Mouse (Mus musculus) lung, adult 2 months (tissue): ENCODE data around the gene Rarb. TPM values are rescaled to one million over a fixed set of nuclear protein-coding genes. Genes with fewer than 3 reads are reported as not detected.

Experiments
- DNase-seq: peaks from one replicate; pipeline ENCODE4 v3.0.0; 2022
- H3K4me1 ChIP-seq: fragments of 200-500 bp; 2 replicates; pipeline ENCODE4 v1.6.1; 2011; ENCODE audit warnings: low read length; ENCODE audit not compliant: control insufficient read depth, insufficient read depth
- H3K4me3 ChIP-seq: fragments of 200-500 bp; replicated peaks from 2 replicates; pipeline ENCODE3; 2011; ENCODE audit warnings: low read depth, mild to moderate bottlenecking, control low read depth, low read length; ENCODE audit errors: extremely low read depth
- CTCF ChIP-seq: fragments of 200-500 bp; IDR thresholded peaks from 2 replicates; pipeline ENCODE4 v1.5.1; 2011; ENCODE audit warnings: mild to moderate bottlenecking, low read length, control low read depth; ENCODE audit not compliant: insufficient read depth
- POLR2A ChIP-seq: fragments of 200-500 bp; IDR thresholded peaks from 2 replicates; pipeline ENCODE4 v1.6.1; 2011; ENCODE audit warnings: low read depth, mild to moderate bottlenecking, control low read depth, low read length, borderline replicate concordance; ENCODE audit errors: extremely low read depth
- WGBS: fragments of 180-500 bp; shearing (Covaris S2); methylation state at CpG from one replicate; pipeline ENCODE4 v1.1.7; 2018; 5-methylcytosine and 5-hydroxymethylcytosine counted together
- polyA plus RNA-seq: library from polyadenylated mRNA; depleted of rRNA; stranded (reverse); fragments of >200 nt; gene quantifications from 2 replicates; pipeline ENCODE4 v1.2.3, GENCODE M21; 2012

The Rarb gene
- polyA plus RNA-seq, 1 experiment, result 16.1 TPM

DNA sequence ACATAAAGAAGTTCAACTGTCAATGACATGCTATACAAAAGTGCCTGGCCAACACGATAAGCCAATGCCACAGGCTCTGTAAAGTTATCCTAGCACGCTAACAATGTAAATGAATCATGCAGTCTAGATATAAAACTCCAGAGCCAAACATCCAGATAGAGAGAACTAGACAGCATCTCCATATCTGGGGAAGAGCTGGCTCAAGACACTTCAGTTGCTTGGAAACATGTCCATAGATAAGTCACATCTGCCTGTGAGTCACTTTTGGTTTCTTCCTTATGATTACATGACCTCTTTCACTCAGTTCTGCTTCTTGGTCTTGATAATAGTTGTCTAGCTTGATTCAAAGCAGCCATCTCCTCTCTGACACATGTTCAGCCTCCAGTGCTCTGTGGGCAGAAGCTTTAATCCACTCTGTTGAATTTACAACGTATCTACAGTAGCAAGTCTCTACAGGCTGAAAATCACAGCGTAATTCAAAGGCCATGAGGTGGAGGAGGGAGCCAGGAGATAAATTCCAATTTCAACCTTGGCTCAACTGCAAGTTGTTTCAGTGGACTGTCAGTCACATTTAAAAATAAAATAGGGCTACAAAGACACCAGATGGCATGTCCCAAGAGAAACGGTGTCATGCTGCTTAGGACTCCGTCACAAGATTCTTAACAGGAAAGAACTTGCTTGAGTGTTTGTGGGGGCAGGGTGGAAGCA lies 271.3 kb downstream of the Rarb start:
- Histone ChIP-seq H3K4me3 (no peak overlapping the region), H3K4me1 (peaks cover 2% of the 10 kb centered on the region)
- DNase-seq, result no peak
- 70% methylated on average over 6 of the region's 6 CpGs for WGBS
- no peak for TF ChIP-seq POLR2A
- no peak for TF ChIP-seq CTCF

DNA sequence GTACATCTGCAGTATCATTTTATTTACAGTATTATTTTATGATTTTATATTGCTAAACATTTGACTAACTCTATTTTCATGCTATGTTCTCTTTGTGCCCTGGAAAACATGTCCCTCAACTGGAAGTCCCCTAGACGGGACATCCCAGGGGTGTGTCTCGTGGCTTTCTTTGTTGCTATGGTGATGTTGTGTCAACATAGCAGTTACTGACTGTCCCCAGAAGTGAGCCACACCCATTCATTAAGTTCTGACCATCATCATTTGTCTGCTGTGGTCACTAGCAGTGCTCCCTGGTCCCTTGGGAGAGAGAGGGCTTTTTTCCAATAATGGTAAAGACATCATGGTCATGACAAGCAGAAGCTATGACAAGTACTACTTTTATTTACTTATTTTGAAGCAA lies 274.0 kb downstream of the Rarb start:
- Histone ChIP-seq H3K4me1 (peaks cover 2% of the 10 kb centered on the region), H3K4me3 (no peak overlapping the region)
- WGBS, result 41% methylated on average over 2 of the region's 2 CpGs
- DNase-seq, result no peak
- TF ChIP-seq CTCF, result no peak
- TF ChIP-seq POLR2A, result no peak

DNA sequence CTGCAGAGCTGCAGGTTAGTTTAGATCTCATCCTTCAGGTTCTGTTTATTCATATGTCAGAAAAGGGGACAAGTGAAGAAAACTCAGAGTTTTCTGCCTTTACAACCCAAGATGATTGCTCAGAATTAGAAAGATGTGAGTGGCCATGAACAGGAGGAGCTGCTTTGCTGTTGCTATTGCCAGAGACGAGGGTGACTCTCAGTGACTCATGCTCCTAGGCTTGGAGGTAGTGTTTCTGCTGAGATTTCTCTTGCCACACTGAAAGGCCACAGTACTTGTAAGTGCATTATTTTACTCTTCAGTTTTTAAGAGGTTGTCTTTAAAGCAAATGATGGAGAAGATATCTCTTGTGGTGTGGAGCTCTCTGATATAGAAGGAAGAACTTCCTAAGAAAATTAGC lies 277.3 kb downstream of the Rarb start:
- Histone ChIP-seq H3K4me1 (no peaks in the 10 kb centered on the region; the same call in 1 of the 2 replicates), H3K4me3 (no peak overlapping the region)
- TF ChIP-seq POLR2A (no peak), CTCF (no peak)
- DNase-seq, result no peak
- 55% methylated on average over 1 of the region's 1 CpGs for WGBS

DNA sequence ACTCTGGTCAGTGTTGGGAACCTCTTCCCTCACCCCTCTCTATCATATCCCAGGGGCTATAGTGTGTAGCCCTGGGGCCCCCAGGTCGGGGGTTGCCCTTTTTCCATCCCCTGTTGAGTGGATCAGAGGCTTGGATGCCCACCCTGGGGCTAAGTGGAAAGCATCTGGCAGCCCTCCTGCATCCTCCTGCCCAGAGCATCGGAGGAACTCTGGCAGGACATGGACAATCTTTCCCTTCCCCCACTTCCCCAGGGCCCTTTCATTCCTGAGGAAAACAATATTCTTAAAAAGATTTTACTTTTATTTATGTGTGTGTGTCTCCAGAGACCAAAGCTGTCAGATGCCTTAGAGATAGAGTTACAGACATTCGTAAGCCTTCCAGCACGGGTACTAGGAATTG lies 281.5 kb downstream of the Rarb start:
- no peak for DNase-seq
- TF ChIP-seq CTCF, result no peak
- no peak for TF ChIP-seq POLR2A
- 63% methylated on average over 4 of the region's 4 CpGs for WGBS
- Histone ChIP-seq H3K4me3 (no peak overlapping the region), H3K4me1 (no peaks in the 10 kb centered on the region)

DNA sequence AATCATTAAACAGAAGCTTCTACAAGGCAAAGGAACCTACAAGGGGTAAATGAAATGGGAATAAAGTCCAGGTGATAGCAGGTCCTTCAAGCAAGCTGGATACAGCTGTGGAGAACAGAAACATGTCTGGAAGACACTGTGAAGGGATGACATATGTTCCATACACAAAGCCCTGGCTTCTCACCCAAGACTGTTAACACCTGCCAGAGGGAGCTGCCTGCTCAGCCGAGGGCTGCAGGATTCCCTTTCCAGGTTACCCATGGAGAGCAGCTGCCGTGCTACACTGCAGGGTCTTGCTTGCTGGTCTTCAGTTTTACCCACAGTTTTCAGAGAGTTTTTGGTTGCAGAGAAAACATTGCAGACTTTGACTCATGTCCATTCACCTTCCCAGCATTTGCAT lies 290.3 kb downstream of the Rarb start:
- Histone ChIP-seq H3K4me3 (no peak overlapping the region), H3K4me1 (no peaks in the 10 kb centered on the region)
- TF ChIP-seq POLR2A, result no peak
- TF ChIP-seq CTCF, result no peak
- WGBS, result 89% methylated on average over 2 of the region's 2 CpGs
- no peak for DNase-seq

DNA sequence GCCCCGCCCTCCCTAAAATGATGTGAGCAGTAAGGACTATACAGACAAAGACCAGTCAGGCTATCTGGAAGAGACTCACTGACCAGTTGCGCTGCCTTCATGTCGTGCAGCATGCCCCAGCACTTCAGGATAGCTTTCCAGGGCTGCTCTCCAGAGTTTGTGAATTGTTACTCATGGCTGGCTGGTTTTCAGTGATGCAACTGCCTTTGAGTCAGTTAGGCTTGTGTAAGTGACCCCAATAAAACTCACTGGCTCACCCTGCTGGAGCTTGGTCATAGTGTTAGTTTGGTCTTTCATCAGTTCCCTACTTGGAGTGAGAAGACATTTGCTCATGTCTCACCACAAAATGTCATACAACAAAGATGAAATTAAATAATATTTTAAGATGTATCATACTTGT lies 292.8 kb downstream of the Rarb start:
- TF ChIP-seq CTCF, result no peak
- TF ChIP-seq POLR2A, result no peak
- peak; percentile 21 for DNase-seq
- no peak overlapping the region for H3K4me3 ChIP-seq
- 83% methylated on average over 3 of the region's 3 CpGs for WGBS
- H3K4me1 ChIP-seq, result no peaks in the 10 kb centered on the region

DNA sequence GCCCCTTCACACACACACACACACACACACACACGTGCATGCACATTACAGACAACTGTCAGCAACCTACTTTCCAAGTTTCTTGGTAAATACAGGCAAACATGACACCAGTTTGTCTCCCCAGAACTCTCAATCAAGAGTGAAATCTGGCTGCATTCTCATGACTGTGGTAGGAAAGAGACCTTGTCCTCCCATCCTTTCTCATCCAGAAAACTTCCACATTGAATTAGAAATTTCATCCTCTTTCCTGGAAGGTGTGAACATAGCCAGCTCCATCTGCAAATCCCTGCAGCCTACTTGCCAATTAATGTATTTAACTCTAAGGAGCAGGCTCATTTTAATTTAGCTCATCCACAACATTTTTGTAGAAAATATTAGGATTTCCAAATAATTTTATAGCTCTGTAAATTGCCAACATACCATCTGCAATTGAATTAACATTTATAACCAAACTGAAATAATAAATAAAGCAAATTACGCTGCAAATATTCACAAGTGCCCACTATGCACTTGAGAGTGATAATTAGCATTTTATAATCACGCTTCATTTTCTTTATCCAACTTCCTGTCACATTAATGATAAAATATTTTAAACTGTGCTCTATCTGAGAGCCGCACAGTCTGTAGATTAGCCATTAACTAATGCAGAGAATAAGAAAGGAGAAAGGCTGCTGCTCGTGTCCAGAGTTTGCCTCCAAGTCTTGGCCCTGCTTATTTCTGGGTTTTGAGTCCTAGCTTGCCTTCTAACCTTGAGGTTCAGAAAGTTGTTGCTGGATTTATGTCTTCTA lies 293.6 kb downstream of the Rarb start:
- Histone ChIP-seq H3K4me3 (no peak overlapping the region), H3K4me1 (no peaks in the 10 kb centered on the region)
- WGBS, result 83% methylated on average over 5 of the region's 5 CpGs
- no peak for DNase-seq
- TF ChIP-seq POLR2A (no peak), CTCF (no peak)

DNA sequence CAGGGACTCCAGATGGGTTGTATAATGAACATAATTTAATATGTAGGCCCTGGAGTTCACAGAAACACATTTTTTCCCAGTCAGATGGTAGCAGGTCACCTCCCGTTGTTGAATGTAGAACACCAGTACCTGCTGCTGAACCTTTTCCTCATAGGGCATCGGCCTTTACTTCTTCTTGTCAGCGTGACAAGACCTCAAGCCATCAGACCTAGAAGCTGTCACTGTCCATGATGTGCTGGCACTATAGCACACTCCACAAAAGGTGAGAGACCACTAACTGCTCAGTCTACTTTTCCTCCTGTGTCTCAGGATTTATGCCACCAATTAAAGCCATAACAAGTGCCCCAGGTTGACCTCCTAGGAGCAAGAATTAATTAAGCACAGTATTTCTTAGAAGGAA lies 296.1 kb downstream of the Rarb start:
- DNase-seq, result no peak
- 94% methylated on average over 3 of the region's 3 CpGs for WGBS
- no peak for TF ChIP-seq CTCF
- H3K4me1 ChIP-seq, result no peaks in the 10 kb centered on the region
- no peak overlapping the region for H3K4me3 ChIP-seq

DNA sequence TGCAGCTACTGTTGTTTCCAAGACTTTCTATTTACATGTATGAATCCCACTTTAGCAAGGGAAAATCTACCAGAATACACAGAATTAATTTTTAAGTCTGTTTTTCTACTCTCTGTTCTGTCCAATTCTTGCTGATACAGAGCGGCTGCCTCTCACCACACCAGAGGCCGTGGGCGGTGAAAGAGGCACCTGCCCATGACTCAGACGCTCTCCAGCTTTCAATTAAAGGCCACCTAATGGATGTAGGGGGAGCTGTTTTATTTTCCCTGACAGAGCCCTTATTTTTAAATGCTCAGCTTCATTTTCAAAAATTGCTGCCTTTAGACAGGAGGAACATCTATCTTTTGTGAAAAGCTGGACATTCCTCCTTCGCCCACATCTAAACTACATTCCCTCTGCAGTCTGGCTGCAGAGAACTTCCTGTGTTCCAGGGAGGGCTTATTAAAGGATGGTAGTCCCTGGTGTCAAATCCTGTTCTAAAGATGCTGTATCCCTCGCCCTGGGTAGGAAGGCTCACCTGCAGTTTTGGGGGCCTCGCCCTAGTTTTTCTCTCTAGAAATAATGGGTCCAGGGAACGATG lies 299.3 kb downstream of the Rarb start:
- Histone ChIP-seq H3K4me1 (peaks cover 2% of the 10 kb centered on the region; the same call in 1 of the 2 replicates), H3K4me3 (no peak overlapping the region)
- no peak for TF ChIP-seq POLR2A
- no peak for TF ChIP-seq CTCF
- 80% methylated on average over 8 of the region's 8 CpGs for WGBS
- DNase-seq, result no peak
